ENCODE assay signal across 14 mouse cellular contexts in genomic region chr11:97282179-97282578, GRCm38 (mm10).
"Had no signal": no experiment of that assay in that cellular context is flagged by ENCODE, and none has a peak within 500 bp of the region (broad histone marks: within the 10 kb centered on the region; RNA-seq: fewer than 3 reads in every experiment).

No protein-coding gene starts in this region.

- H3K4me2 ChIP-seq: limb, embryonic 15.5 days; liver, embryonic 13.5 days; neural tube, embryonic 15.5 days had no signal

- H3K36me3 ChIP-seq: limb, embryonic 15.5 days; liver, embryonic 13.5 days; neural tube, embryonic 15.5 days had no signal

- DNase-seq: kidney, adult 8-10 months; kidney, postnatal 25 days; liver, embryonic 13.5 days; lung, postnatal 4 days; midbrain, embryonic 14.5 days; right cerebral cortex, adult 18-20 months; spleen, adult 18-20 months; thymus, adult 18-20 months; thymus, postnatal 14 days had no signal

- H3K9me3 ChIP-seq: limb, embryonic 15.5 days; liver, embryonic 13.5 days; midbrain, embryonic 10.5 days; neural tube, embryonic 15.5 days had no signal

- H3K27me3 ChIP-seq: limb, embryonic 15.5 days; liver, embryonic 13.5 days; neural tube, embryonic 15.5 days had no signal

- H3K4me3 ChIP-seq: left cerebral cortex, adult 2 months; limb, embryonic 15.5 days; liver, embryonic 13.5 days; myocyte; neural tube, embryonic 15.5 days had no signal

- H3K27ac ChIP-seq: left cerebral cortex, adult 2 months; limb, embryonic 15.5 days; liver, embryonic 13.5 days; midbrain, embryonic 10.5 days; neural tube, embryonic 15.5 days had no signal

- H3K9ac ChIP-seq: limb, embryonic 15.5 days; liver, embryonic 13.5 days; neural tube, embryonic 15.5 days had no signal
